Mouse (Mus musculus) G1E (cell line): ENCODE data around the gene Uspl1.

Experiments used
- CTCF ChIP-seq: IDR thresholded peaks from 2 replicates; pipeline ENCODE4 v1.5.1; 2012; ENCODE audit warnings: low read depth, low read length, inconsistent platforms, mixed read lengths
- GATA1 ChIP-seq: IDR thresholded peaks from 2 replicates; pipeline ENCODE4 v1.6.1; 2012; ENCODE audit warnings: borderline replicate concordance, low read length, inconsistent platforms, mixed read lengths
- TAL1 ChIP-seq: conservative IDR thresholded peaks from 2 replicates; pipeline ENCODE4 v1.6.1; 2012; ENCODE audit warnings: low read depth, low read length, inconsistent platforms, mixed read lengths

- TF ChIP-seq CTCF (no peak), GATA1 (no peak), TAL1 (no peak)
Observed at GRCm38 (mm10) chr5:149224666-149225065, 40.5 kb downstream of the Uspl1 start.
